Mouse (Mus musculus) MEL (cell line): ENCODE data around the gene Ocln. TPM values are rescaled to one million over a fixed set of nuclear protein-coding genes. Genes with fewer than 3 reads are reported as not detected.

Experiments used
- DNase-seq: peaks from one replicate; pipeline ENCODE4 v3.0.0; 2011; ENCODE audit warnings: low read depth, low spot score
- H3K27ac ChIP-seq: 2 replicates; pipeline ENCODE4 v1.5.1; 2012; ENCODE audit warnings: low read depth, mild to moderate bottlenecking, control low read depth, low read length, moderate library complexity; ENCODE audit not compliant: control insufficient read depth
- H3K27me3 ChIP-seq, 2 experiments: fragments of 150-350 bp in 1 of 2; sonication (generic) in 1 of 2; 2 replicates each; pipeline ENCODE4 v1.6.1; 2012; ENCODE audit warnings: low read length in 2 of 2, mild to moderate bottlenecking in 2 of 2, improper control_type of control experiment in 1 of 2, moderate library complexity in 1 of 2; ENCODE audit not compliant: insufficient read depth in 2 of 2, control insufficient read depth in 1 of 2
- H3K36me3 ChIP-seq, 2 experiments: 2 replicates each; pipeline ENCODE4 v1.6.1; 2012 to 2014; ENCODE audit warnings: low read length in 2 of 2, improper control_type of control experiment in 1 of 2, inconsistent platforms in 1 of 2, mild to moderate bottlenecking in 1 of 2; ENCODE audit not compliant: insufficient read depth in 2 of 2, control insufficient read depth in 1 of 2
- H3K4me1 ChIP-seq, 2 experiments: fragments of 150-350 bp in 1 of 2; sonication (generic) in 1 of 2; 2 replicates each; pipeline ENCODE4 v1.6.1; 2012; ENCODE audit warnings: low read length in 2 of 2, improper control_type of control experiment in 1 of 2, mild to moderate bottlenecking in 1 of 2; ENCODE audit not compliant: insufficient read depth in 2 of 2, control insufficient read depth in 1 of 2
- H3K4me3 ChIP-seq, 2 experiments: fragments of 150-350 bp in 1 of 2; sonication (generic) in 1 of 2; 2 replicates each; pipeline ENCODE4 v1.5.1; 2012; ENCODE audit warnings: low read depth in 2 of 2, low read length in 2 of 2, mild to moderate bottlenecking in 2 of 2, moderate library complexity in 2 of 2, control low read depth in 1 of 2, improper control_type of control experiment in 1 of 2; ENCODE audit not compliant: control insufficient read depth in 1 of 2, insufficient read depth in 1 of 2
- H3K79me2 ChIP-seq: 2 replicates; pipeline ENCODE4 v1.6.1; 2012; ENCODE audit warnings: mild to moderate bottlenecking, low read length, moderate library complexity; ENCODE audit not compliant: control insufficient read depth, poor library complexity, insufficient read depth
- H3K9ac ChIP-seq: 2 replicates; pipeline ENCODE4 v1.6.1; 2012; ENCODE audit warnings: low read depth, mild to moderate bottlenecking, control low read depth, low read length, moderate library complexity; ENCODE audit not compliant: control insufficient read depth, poor library complexity, severe bottlenecking
- H3K9me3 ChIP-seq: fragments of 150-350 bp; sonication (generic); replicated peaks from 2 replicates; pipeline ENCODE4 v1.6.1; 2012; ENCODE audit warnings: mild to moderate bottlenecking, low read length, improper control_type of control experiment, moderate library complexity; ENCODE audit not compliant: insufficient read depth
- CTCF ChIP-seq, 3 experiments: IDR thresholded peaks in 2 of 3; conservative IDR thresholded peaks in 1 of 3; 2 replicates each; pipeline ENCODE4 v1.5.1; 2011 to 2012; ENCODE audit warnings: low read length in 3 of 3, low read depth in 2 of 3, mild to moderate bottlenecking in 2 of 3, improper control_type of control experiment in 1 of 3, inconsistent platforms in 1 of 3, mixed read lengths in 1 of 3, moderate library complexity in 1 of 3; ENCODE audit not compliant: control insufficient read depth in 1 of 3, insufficient read depth in 1 of 3, poor library complexity in 1 of 3, severe bottlenecking in 1 of 3
- ELF1 ChIP-seq: IDR thresholded peaks from 2 replicates; pipeline ENCODE4 v1.6.1; 2014; ENCODE audit warnings: low read depth, mild to moderate bottlenecking, inconsistent platforms, low read length, improper control_type of control experiment, moderate library complexity
- EP300 ChIP-seq, 2 experiments: IDR thresholded peaks; 2 replicates each; pipeline ENCODE4 v1.6.1; 2011; ENCODE audit warnings: improper control_type of control experiment in 2 of 2, low read length in 2 of 2, low read depth in 1 of 2, mild to moderate bottlenecking in 1 of 2
- GABPA ChIP-seq: IDR thresholded peaks from 2 replicates; pipeline ENCODE4 v1.6.1; 2012; ENCODE audit warnings: low read depth, mild to moderate bottlenecking, inconsistent platforms, low read length, improper control_type of control experiment, moderate library complexity
- HCFC1 ChIP-seq: IDR thresholded peaks from 2 replicates; pipeline ENCODE4 v1.6.1; 2012; ENCODE audit warnings: low read depth, mild to moderate bottlenecking, inconsistent platforms, low read length, improper control_type of control experiment, moderate library complexity
- MAX ChIP-seq: IDR thresholded peaks from 2 replicates; pipeline ENCODE4 v1.6.1; 2011; ENCODE audit warnings: low read length, improper control_type of control experiment
- MAZ ChIP-seq: IDR thresholded peaks from 2 replicates; pipeline ENCODE4 v1.6.1; 2012; ENCODE audit warnings: low read depth, mild to moderate bottlenecking, inconsistent platforms, low read length, improper control_type of control experiment
- MEF2A ChIP-seq: IDR thresholded peaks from 2 replicates; pipeline ENCODE4 v1.6.1; 2014; ENCODE audit warnings: low read depth, mild to moderate bottlenecking, inconsistent platforms, low read length, improper control_type of control experiment; ENCODE audit not compliant: poor library complexity, insufficient replicate concordance, severe bottlenecking; ENCODE audit errors: extremely low read depth
- MXI1 ChIP-seq: IDR thresholded peaks from 2 replicates; pipeline ENCODE4 v1.6.1; 2011; ENCODE audit warnings: mild to moderate bottlenecking, low read depth, low read length, improper control_type of control experiment
- MYC ChIP-seq: IDR thresholded peaks from 2 replicates; pipeline ENCODE4 v1.6.1; 2011; ENCODE audit warnings: low read depth, mild to moderate bottlenecking, low read length, improper control_type of control experiment, moderate library complexity
- NELFE ChIP-seq: IDR thresholded peaks from 2 replicates; pipeline ENCODE4 v1.6.1; 2011; ENCODE audit warnings: low read depth, low read length, improper control_type of control experiment
- POLR2A ChIP-seq, 2 experiments: IDR thresholded peaks; 2 replicates each; pipeline ENCODE4 v1.6.1; 2011 to 2012; ENCODE audit warnings: low read length in 2 of 2, mild to moderate bottlenecking in 2 of 2, control low read depth in 1 of 2, improper control_type of control experiment in 1 of 2, low read depth in 1 of 2, moderate library complexity in 1 of 2; ENCODE audit not compliant: control insufficient read depth in 1 of 2, insufficient read depth in 1 of 2, poor library complexity in 1 of 2
- RAD21 ChIP-seq: IDR thresholded peaks from 2 replicates; pipeline ENCODE4 v1.6.1; 2011; ENCODE audit warnings: mild to moderate bottlenecking, low read depth, low read length, improper control_type of control experiment
- SIN3A ChIP-seq: IDR thresholded peaks from 2 replicates; pipeline ENCODE4 v1.6.1; 2012; ENCODE audit warnings: low read length, improper control_type of control experiment, inconsistent platforms
- SMC3 ChIP-seq: IDR thresholded peaks from 2 replicates; pipeline ENCODE4 v1.6.1; 2011; ENCODE audit warnings: low read depth, low read length, improper control_type of control experiment
- TAL1 ChIP-seq: IDR thresholded peaks from 2 replicates; pipeline ENCODE4 v1.6.1; 2012; ENCODE audit warnings: mild to moderate bottlenecking, inconsistent platforms, low read length, moderate library complexity, mixed read lengths
- TBP ChIP-seq: IDR thresholded peaks from 2 replicates; pipeline ENCODE4 v1.8.0; 2011; ENCODE audit warnings: low read depth, low read length, improper control_type of control experiment
- TCF12 ChIP-seq: IDR thresholded peaks from 2 replicates; pipeline ENCODE4 v1.6.1; 2014; ENCODE audit warnings: low read depth, mild to moderate bottlenecking, inconsistent platforms, low read length, improper control_type of control experiment, moderate library complexity
- USF1 ChIP-seq: IDR thresholded peaks from 2 replicates; pipeline ENCODE4 v1.6.1; 2014; ENCODE audit warnings: low read depth, mild to moderate bottlenecking, inconsistent platforms, low read length, improper control_type of control experiment, moderate library complexity
- ZC3H11A ChIP-seq: IDR thresholded peaks from 2 replicates; pipeline ENCODE4 v1.6.1; 2012; ENCODE audit warnings: low read depth, mild to moderate bottlenecking, inconsistent platforms, low read length, improper control_type of control experiment
- ZMIZ1 ChIP-seq: IDR thresholded peaks from 2 replicates; pipeline ENCODE4 v1.6.1; 2012; ENCODE audit warnings: low read depth, mild to moderate bottlenecking, inconsistent platforms, low read length, improper control_type of control experiment, moderate library complexity
- ZNF384 ChIP-seq: IDR thresholded peaks from 2 replicates; pipeline ENCODE4 v1.6.1; 2012; ENCODE audit warnings: low read depth, mild to moderate bottlenecking, inconsistent platforms, low read length, improper control_type of control experiment
- polyA plus RNA-seq, 2 experiments: library from polyadenylated mRNA; stranded (reverse) in 1 of 2; unstranded in 1 of 2; fragments of >175 nt in 1 of 2; fragments of >200 nt in 1 of 2; gene quantifications; 2 replicates each; pipeline versions ENCODE4 v1.2.1 to v1.2.4; 2012; ENCODE audit warnings: low replicate concordance in 2 of 2, low read depth in 1 of 2; ENCODE audit not compliant: insufficient read length in 2 of 2, insufficient read depth in 1 of 2, missing spikeins in 1 of 2
- total RNA-seq: library from RNA; depleted of rRNA; stranded (reverse); fragments of 300-350 nt; gene quantifications from 2 replicates; pipeline ENCODE4 v1.2.3, GENCODE M21; 2012

The Ocln gene
- total and polyA plus RNA-seq, 3 experiments = 0.31 to 0.58 TPM; not detected in 1

DNA sequence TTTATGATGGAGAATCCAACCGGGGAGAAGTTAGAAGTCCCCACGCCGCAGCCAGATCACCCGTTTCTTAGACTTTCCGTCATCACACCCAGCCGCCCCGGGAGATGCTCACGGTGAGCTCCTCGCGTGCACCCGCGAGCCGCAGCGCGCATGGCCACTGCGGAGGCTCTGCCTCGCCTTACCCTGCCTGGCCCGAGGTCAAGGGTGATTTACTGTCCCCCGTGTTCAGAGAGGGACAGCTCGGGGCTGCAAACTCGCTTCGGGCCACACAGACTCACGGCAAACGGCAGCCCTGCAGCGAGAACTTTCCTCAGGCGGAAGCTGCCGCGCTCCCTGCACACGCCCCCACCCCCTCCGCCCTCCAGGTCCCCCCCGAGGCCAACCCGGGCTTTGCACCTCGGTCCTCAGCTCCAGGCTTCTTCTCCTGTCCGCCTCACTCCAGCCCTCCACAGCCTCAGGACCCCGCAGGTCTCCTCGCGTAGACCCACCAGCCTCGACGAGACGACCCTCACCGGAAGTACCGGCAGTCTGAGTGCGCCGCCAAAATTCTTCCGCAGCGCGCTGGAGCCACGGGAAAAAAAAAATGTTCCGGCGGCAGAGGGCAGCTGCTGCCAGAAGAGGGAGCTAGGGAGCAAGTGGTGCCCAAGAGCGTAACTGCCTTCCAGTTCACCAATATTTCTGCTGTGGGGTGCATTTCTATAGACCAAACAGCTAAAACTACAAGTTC, 60.3 kb downstream of the Ocln start, which contains the start of gene Gtf2h2:
TSS of gene Gtf2h2 (minus strand) at position 519 of the 727 bp plus-strand sequence.
- H3K9ac ChIP-seq = peak within 1 kb of the TSS; percentile 97
- H3K27me3 ChIP-seq = no peaks in the 10 kb centered on the region
- H3K4me3 ChIP-seq = peak within 1 kb of the TSS; percentile 83 to 100
- H3K9me3 ChIP-seq = no peaks in the 10 kb centered on the region
- peaks cover 16% of the 10 kb centered on the region for H3K79me2 ChIP-seq
- peaks cover 2 to 14% of the 10 kb centered on the region in 2 experiments; a peak in 3 of 4 replicates for H3K4me1 ChIP-seq
- peak within 1 kb of the TSS; percentile 87 for H3K27ac ChIP-seq
- H3K36me3 ChIP-seq = peaks cover 14 to 16% of the 10 kb centered on the region in 2 experiments
- peak; percentile 91 for DNase-seq
- TF ChIP-seq CTCF (IDR thresholded peaks at IDR 0.05 in 2 of 3, conservative IDR thresholded peaks at IDR 0.05 in 1 of 3; ENCODE audit: control insufficient read depth in 1 of 3, insufficient read depth in 1 of 3, low read depth in 2 of 3, low read length in 3 of 3, poor library complexity in 1 of 3, severe bottlenecking in 1 of 3) (peak; percentile 82 to 85 (median 85)), HCFC1 (peak; percentile 86), GABPA (no peak), USF1 (no peak), TAL1 (no peak), MAZ (peak; percentile 64; the same call in 1 of the 2 replicates), MYC (peak; percentile 4; the same call in 1 of the 2 replicates), MXI1 (peak; percentile 37; the same call in 1 of the 2 replicates), ELF1 (peak; percentile 58; the same call in 1 of the 2 replicates), MEF2A (no peak), TBP (peak; percentile 60; the same call in 1 of the 2 replicates), RAD21 (peak; percentile 67), ZC3H11A (0 out of 2 replicates have a peak, but pooled peaks have one; percentile 36), SIN3A (peak; percentile 62), NELFE (peak; percentile 35; the same call in 1 of the 2 replicates), POLR2A (IDR thresholded peaks at IDR 0.05; ENCODE audit: control insufficient read depth in 1 of 2, insufficient read depth in 1 of 2, low read depth in 1 of 2, low read length in 2 of 2, poor library complexity in 1 of 2) (peak; percentile 59 to 67; a peak in 2 of 4 replicates), EP300 (IDR thresholded peaks at IDR 0.05; ENCODE audit: low read depth in 1 of 2, low read length in 2 of 2) (no peak), ZMIZ1 (no peak), ZNF384 (peak; percentile 88), TCF12 (peak; percentile 62; the same call in 1 of the 2 replicates), SMC3 (peak; percentile 82), MAX (peak; percentile 58)
